Mouse (Mus musculus): Measurements from ENCODE around the gene Btk.

Gene Btk

GRCm38 (mm10) chrX:134564326-134564725, 19.0 kb downstream of the Btk start:
- TF ChIP-seq CTCF (conservative IDR thresholded peaks at IDR 0.05; ENCODE audit: low read length): no peak
- no peak for TF ChIP-seq POU5F1 (IDR thresholded peaks at IDR 0.05; ENCODE audit: borderline replicate concordance, low read length)
- no peak for TF ChIP-seq NANOG (IDR thresholded peaks at IDR 0.05; ENCODE audit: borderline replicate concordance, low read length)
- Histone ChIP-seq H3K27me3 (ENCODE audit: insufficient read depth, low read length) (no peaks in the 10 kb centered on the region), H3K36me3 (ENCODE audit: insufficient read depth, low read length) (no peaks in the 10 kb centered on the region), H3K4me1 (replicated peaks; ENCODE audit: low read depth, low read length) (no peaks in the 10 kb centered on the region), H3K9me3 (ENCODE audit: low read length) (no peaks in the 10 kb centered on the region), H3K4me3 (replicated peaks; ENCODE audit: low read length) (no peak overlapping the region)

DNA sequence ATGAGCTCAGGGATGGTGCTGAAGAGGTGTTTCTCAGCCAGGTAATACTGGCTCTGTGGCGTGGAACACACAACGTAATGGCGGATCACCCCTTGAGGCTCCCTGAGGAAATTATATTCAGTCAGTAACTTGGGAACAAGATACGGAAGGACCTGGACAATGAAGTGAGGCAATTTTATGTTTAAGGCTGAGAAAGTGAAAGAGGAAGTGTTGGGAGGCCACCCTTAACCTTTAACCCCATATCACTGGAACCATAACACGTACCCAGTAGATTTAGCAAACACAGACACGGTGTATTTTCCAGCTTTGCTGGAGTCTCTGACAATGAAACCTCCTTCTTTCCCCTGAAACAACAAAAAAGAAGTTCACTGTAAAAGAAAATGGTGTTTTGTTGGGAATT, 28.9 kb downstream of the Btk start:
- Histone ChIP-seq H3K4me3 (replicated peaks; ENCODE audit: low read length) (no peak overlapping the region), H3K9me3 (ENCODE audit: low read length) (no peaks in the 10 kb centered on the region), H3K27me3 (ENCODE audit: insufficient read depth, low read length) (no peaks in the 10 kb centered on the region), H3K36me3 (ENCODE audit: insufficient read depth, low read length) (no peaks in the 10 kb centered on the region), H3K4me1 (replicated peaks; ENCODE audit: low read depth, low read length) (no peaks in the 10 kb centered on the region)
- TF ChIP-seq CTCF (conservative IDR thresholded peaks at IDR 0.05; ENCODE audit: low read length): no peak
- no peak for TF ChIP-seq POU5F1 (IDR thresholded peaks at IDR 0.05; ENCODE audit: borderline replicate concordance, low read length)
- no peak for TF ChIP-seq NANOG (IDR thresholded peaks at IDR 0.05; ENCODE audit: borderline replicate concordance, low read length)

DNA sequence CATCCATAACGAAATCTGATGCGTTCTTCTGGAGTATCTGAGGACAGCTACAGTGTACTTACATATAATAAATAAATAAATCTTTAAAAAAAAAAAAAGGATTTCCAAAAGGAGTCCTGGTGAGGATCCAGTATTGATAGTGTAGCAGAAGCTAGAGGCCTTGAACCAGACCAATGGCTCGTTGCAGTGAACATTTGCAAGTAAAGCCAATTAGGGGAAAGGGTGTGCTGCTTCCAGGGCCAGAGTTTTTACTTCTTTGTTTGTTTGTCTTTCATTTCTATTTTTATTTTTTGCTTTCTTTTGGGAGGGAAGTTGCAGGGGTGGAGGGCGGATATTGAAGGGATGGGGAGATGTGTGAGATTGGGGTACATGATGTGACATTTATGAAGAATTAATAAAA, 30.0 kb downstream of the Btk start:
- Histone ChIP-seq H3K36me3 (ENCODE audit: insufficient read depth, low read length) (no peaks in the 10 kb centered on the region), H3K4me1 (replicated peaks; ENCODE audit: low read depth, low read length) (no peaks in the 10 kb centered on the region), H3K9me3 (ENCODE audit: low read length) (no peaks in the 10 kb centered on the region), H3K27me3 (ENCODE audit: insufficient read depth, low read length) (no peaks in the 10 kb centered on the region), H3K4me3 (replicated peaks; ENCODE audit: low read length) (no peak overlapping the region)
- no peak for TF ChIP-seq POU5F1 (IDR thresholded peaks at IDR 0.05; ENCODE audit: borderline replicate concordance, low read length)
- TF ChIP-seq NANOG (IDR thresholded peaks at IDR 0.05; ENCODE audit: borderline replicate concordance, low read length): no peak
- no peak for TF ChIP-seq CTCF (conservative IDR thresholded peaks at IDR 0.05; ENCODE audit: low read length)

DNA sequence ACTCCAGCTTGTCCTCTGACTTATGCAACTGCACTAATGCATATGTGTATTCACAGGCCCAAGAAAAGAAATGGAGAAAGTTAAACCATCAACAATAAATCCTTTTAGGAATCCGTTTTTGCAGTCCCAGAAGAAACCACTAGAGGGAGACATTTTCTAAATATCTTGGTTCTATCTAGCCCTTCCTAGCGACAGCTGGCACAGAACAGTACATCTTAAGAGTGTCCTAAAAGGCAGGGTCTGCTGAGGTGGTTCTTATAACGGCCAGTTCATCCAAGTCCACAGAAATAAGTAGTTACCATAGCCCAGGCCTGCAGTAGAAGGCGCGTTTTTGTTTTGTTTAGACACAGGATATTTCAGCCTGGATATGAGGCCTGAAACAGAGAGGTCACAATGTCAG, 32.5 kb downstream of the Btk start:
- Histone ChIP-seq H3K27me3 (ENCODE audit: insufficient read depth, low read length) (no peaks in the 10 kb centered on the region), H3K4me3 (replicated peaks; ENCODE audit: low read length) (no peak overlapping the region), H3K4me1 (replicated peaks; ENCODE audit: low read depth, low read length) (no peaks in the 10 kb centered on the region), H3K36me3 (ENCODE audit: insufficient read depth, low read length) (no peaks in the 10 kb centered on the region), H3K9me3 (ENCODE audit: low read length) (no peaks in the 10 kb centered on the region)
- TF ChIP-seq CTCF (conservative IDR thresholded peaks at IDR 0.05; ENCODE audit: low read length): peak; percentile 72
- TF ChIP-seq NANOG (IDR thresholded peaks at IDR 0.05; ENCODE audit: borderline replicate concordance, low read length): no peak

DNA sequence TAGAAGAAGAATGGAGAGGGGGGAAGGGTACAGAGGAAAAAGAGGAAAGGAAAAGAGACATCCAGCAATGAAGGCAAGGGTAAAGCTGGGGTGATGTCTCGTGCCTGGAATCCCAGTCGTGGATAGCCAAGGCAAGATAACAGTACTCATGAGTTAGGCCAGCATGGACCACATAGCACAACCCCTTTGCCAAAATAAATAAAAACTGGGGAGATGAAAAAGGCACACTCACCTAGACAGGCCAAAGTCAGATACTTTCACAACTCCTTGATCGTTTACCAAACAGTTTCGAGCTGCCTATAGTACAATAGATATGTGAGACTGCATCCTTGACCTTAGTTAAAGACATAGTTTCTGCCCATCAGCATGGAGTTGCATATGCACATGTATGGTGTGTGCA, 36.0 kb downstream of the Btk start:
- Histone ChIP-seq H3K4me3 (replicated peaks; ENCODE audit: low read length) (no peak overlapping the region), H3K9me3 (ENCODE audit: low read length) (no peaks in the 10 kb centered on the region), H3K36me3 (ENCODE audit: insufficient read depth, low read length) (no peaks in the 10 kb centered on the region), H3K27me3 (ENCODE audit: insufficient read depth, low read length) (no peaks in the 10 kb centered on the region), H3K4me1 (replicated peaks; ENCODE audit: low read depth, low read length) (peaks cover 2% of the 10 kb centered on the region)
- TF ChIP-seq NANOG (IDR thresholded peaks at IDR 0.05; ENCODE audit: borderline replicate concordance, low read length) (no peak), CTCF (conservative IDR thresholded peaks at IDR 0.05; ENCODE audit: low read length) (no peak), POU5F1 (IDR thresholded peaks at IDR 0.05; ENCODE audit: borderline replicate concordance, low read length) (no peak)

DNA sequence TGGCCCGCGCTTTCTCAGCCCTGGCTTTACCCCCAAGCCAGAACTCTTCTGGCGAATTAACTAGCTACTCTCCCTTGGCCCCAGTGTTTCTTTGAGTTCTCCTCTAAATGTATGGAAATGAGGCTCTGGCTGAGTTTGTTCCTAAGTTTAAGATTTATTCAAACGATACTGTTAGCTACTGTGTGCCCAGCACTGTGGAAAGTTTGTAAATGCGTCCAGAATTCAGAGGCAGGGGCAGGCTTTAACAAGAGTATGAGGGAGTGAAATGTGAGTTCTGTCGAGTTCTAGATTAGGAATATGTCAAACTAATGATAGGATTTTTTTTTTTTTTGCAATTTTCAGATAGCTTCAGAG, 41.4 kb downstream of the Btk start:
- peaks cover 12% of the 10 kb centered on the region for H3K36me3 ChIP-seq (ENCODE audit: insufficient read depth, low read length)
- peak overlapping the region; percentile 82 for H3K4me3 ChIP-seq (replicated peaks; ENCODE audit: low read length)
- no peaks in the 10 kb centered on the region for H3K9me3 ChIP-seq (ENCODE audit: low read length)
- H3K27me3 ChIP-seq (ENCODE audit: insufficient read depth, low read length): no peaks in the 10 kb centered on the region
- TF ChIP-seq POU5F1 (IDR thresholded peaks at IDR 0.05; ENCODE audit: borderline replicate concordance, low read length): no peak
- TF ChIP-seq CTCF (conservative IDR thresholded peaks at IDR 0.05; ENCODE audit: low read length): no peak
- TF ChIP-seq NANOG (IDR thresholded peaks at IDR 0.05; ENCODE audit: borderline replicate concordance, low read length): no peak
- H3K4me1 ChIP-seq (replicated peaks; ENCODE audit: low read depth, low read length): peaks cover 4% of the 10 kb centered on the region

GRCm38 (mm10) chrX:134541145-134541954, 42.0 kb downstream of the Btk start, which contains the start of gene Timm8a1:
Gene Timm8a1, minus strand, starts transcription at chrX:134541865.
- H3K4me1 ChIP-seq (replicated peaks; ENCODE audit: low read depth, low read length): peaks cover 4% of the 10 kb centered on the region
- peaks cover 18% of the 10 kb centered on the region for H3K36me3 ChIP-seq (ENCODE audit: insufficient read depth, low read length)
- peak within 1 kb of the TSS; percentile 82 for H3K4me3 ChIP-seq (replicated peaks; ENCODE audit: low read length)
- TF ChIP-seq POU5F1 (IDR thresholded peaks at IDR 0.05; ENCODE audit: borderline replicate concordance, low read length): no peak
- TF ChIP-seq CTCF (conservative IDR thresholded peaks at IDR 0.05; ENCODE audit: low read length): no peak
- TF ChIP-seq NANOG (IDR thresholded peaks at IDR 0.05; ENCODE audit: borderline replicate concordance, low read length): no peak
- H3K27me3 ChIP-seq (ENCODE audit: insufficient read depth, low read length): no peaks in the 10 kb centered on the region
- no peaks in the 10 kb centered on the region for H3K9me3 ChIP-seq (ENCODE audit: low read length)

- peaks cover 26% of the 10 kb centered on the region for H3K36me3 ChIP-seq (ENCODE audit: insufficient read depth, low read length)
- H3K9me3 ChIP-seq (ENCODE audit: low read length): no peaks in the 10 kb centered on the region
- H3K27me3 ChIP-seq (ENCODE audit: insufficient read depth, low read length): no peaks in the 10 kb centered on the region
- peaks cover 4% of the 10 kb centered on the region for H3K4me1 ChIP-seq (replicated peaks; ENCODE audit: low read depth, low read length)
- H3K4me3 ChIP-seq (replicated peaks; ENCODE audit: low read length): peak overlapping the region; percentile 82
- TF ChIP-seq CTCF (conservative IDR thresholded peaks at IDR 0.05; ENCODE audit: low read length): no peak
- TF ChIP-seq NANOG (IDR thresholded peaks at IDR 0.05; ENCODE audit: borderline replicate concordance, low read length): no peak
- TF ChIP-seq POU5F1 (IDR thresholded peaks at IDR 0.05; ENCODE audit: borderline replicate concordance, low read length): no peak
These were observed 42.8 kb downstream of the Btk start for GRCm38 (mm10) chrX:134540414-134541135.

All from E14TG2a.4 (cell line).